Mouse (Mus musculus) forelimb bud, embryonic 11.5 days (tissue): ENCODE measurements around the gene Tnnc2.
A peak's percentile ranks its signal among the peaks of the same experiment; 100 is the strongest.

ENCODE experiments used
- DNase-seq: peaks from one replicate; pipeline ENCODE4 v3.0.0-alpha.2; 2012; ENCODE audit warnings: low read depth, low spot score

The Tnnc2 gene

DNA sequence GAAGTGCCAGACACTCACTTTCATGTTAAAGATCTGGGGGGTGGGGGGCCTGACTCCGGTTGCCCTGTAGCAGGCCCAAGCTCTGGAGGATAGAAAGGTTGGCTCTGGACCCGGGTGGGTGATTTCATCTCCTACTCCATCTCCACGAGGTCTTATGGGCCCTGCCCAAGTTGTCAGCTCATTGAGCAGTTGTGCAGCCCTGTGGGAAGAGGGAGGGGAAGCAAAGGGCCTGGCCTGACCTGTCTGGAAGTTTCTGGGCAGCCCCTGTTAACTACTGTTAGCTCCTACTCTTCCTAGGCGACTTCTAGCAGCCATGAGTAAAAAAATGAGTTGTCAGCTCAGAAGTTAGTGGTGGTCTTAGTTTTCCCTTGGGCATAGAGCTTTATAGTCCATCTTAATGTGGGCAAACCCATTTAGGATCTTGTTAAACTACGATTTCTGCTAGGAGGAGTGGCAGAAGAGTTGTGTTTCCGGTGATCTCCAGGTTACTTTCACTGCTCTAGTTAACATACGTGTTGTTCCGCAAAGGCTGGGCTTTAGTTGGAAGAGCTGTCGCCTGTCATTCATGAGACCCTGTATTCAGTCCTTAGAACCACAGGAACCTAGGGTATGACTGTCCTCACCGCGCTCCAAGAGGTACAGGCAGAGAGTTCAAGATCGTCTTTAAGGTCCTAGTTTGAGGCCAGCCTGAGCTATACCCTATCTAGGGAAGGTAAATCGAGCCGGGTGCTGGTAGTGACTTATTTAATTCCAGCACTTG lies 6.4 kb downstream of the Tnnc2 start:
- DNase-seq = no peak

GRCm38 (mm10) chr2:164771123-164771522 lies 8.6 kb downstream of the Tnnc2 start:
- DNase-seq = no peak

- no peak for DNase-seq
Observed at GRCm38 (mm10) chr2:164770279-164770678, 9.5 kb downstream of the Tnnc2 start.

GRCm38 (mm10) chr2:164769258-164770037 lies 10.3 kb downstream of the Tnnc2 start, which contains the start of gene Ube2c:
Gene Ube2c (plus strand): TSS chr2:164769898.
- DNase-seq = peak; percentile 98

GRCm38 (mm10) chr2:164767812-164768540 lies 11.8 kb downstream of the Tnnc2 start:
- DNase-seq = no peak

GRCm38 (mm10) chr2:164765841-164766240 lies 13.9 kb downstream of the Tnnc2 start:
- DNase-seq = no peak

GRCm38 (mm10) chr2:164762593-164762992 lies 17.2 kb downstream of the Tnnc2 start:
- DNase-seq = no peak

DNA sequence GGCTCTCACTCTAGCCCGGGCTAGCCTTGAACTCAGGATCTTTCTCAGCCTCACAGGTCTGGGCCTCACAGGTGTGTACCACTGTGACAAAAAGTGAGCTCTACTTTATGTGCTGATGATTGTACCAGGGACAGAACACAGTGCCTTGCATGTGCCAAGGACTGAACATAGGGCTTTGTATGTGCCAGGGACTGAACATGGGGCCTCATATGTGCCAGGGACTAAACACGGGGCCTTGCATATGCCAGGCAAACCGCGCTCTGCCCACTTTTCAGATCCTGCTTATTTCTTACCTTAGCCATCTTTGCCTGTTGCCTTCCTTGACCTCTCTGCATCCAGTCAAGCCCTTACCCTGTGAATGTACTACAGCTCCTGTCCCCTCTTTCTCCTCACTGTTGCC lies 17.8 kb downstream of the Tnnc2 start:
- DNase-seq = no peak

GRCm38 (mm10) chr2:164761502-164761901 lies 18.3 kb downstream of the Tnnc2 start:
- DNase-seq = no peak

GRCm38 (mm10) chr2:164760059-164760833 lies 19.5 kb downstream of the Tnnc2 start:
- DNase-seq = no peak

GRCm38 (mm10) chr2:164758692-164759091 lies 21.1 kb downstream of the Tnnc2 start:
- DNase-seq = no peak

DNA sequence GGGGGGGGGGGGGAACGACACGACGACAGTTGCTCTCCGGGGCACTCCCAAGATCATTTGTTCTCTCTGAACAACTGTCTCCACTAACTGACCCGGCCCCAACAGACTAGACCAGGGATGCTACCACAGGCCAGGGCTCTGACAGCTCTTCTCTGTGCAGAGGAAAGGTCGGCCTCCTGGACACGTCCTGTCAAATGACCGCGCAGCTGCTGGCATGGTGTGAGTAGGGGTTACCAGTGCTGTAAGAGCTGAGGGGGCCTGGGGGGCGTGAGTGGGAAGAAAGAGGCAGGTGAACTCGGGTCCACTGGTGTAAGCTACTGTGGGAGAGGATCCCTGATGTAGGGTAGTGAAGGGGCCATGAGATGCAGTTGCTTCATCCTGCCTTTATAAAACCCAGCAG lies 21.9 kb downstream of the Tnnc2 start:
- no peak for DNase-seq

GRCm38 (mm10) chr2:164754800-164755199 lies 25.0 kb downstream of the Tnnc2 start:
- DNase-seq = no peak

DNA sequence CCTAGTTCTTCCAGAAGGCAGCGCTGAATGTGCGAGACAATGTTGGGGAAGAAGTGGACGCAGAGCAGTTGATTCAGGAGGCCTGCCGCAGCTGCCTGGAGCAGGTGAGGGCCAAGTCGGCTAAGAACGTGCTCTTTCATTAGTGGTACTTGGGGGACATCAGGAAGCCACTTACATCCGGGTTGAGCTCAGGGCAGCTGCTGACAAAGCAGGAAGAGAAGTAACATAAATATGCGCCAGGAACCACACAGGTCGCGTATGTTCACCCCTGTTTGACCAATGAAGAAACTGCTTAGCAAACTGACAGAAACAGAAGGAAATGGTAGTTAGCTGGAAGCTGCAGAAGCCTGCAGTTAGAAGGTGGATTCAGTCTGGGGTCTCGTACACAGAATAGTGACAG lies 25.7 kb downstream of the Tnnc2 start:
- DNase-seq = no peak

DNA sequence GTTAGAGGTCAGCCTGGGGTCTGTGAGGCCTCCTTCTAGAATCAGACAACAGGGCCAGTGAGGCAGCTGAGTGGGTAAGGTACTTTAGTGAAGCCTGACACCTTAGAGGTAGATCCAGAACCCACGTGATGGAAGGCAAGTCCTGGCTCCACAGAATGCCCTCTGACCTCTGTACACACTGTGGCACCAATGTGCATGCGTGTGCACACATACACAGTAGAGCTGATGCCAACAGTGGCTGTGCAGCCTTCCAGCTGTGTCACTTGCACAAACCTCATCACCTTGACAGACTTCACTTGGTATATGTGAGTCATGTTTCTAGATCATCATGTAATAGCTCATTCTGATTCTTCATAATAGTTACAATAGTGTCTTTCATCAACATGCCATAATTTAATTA lies 27.3 kb downstream of the Tnnc2 start:
- no peak for DNase-seq

DNA sequence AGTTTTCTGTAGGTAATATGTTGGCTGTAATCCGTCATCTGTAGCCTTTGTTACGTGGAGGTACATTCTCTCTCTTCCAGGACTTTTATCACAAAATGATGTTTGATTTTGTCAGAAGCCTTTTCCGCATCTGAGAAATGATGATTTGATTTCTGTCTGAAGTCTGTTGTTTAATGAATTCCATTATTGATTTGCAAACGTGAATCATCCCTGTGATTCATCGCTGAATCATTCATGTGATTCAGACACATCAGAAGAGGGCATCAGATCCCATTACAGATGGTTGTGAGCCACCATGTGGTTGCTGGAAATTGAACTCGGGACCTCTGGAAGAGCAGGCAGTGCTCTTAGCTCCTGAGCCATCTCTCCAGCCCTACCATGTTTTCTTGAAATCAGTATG lies 30.8 kb downstream of the Tnnc2 start:
- no peak for DNase-seq

DNA sequence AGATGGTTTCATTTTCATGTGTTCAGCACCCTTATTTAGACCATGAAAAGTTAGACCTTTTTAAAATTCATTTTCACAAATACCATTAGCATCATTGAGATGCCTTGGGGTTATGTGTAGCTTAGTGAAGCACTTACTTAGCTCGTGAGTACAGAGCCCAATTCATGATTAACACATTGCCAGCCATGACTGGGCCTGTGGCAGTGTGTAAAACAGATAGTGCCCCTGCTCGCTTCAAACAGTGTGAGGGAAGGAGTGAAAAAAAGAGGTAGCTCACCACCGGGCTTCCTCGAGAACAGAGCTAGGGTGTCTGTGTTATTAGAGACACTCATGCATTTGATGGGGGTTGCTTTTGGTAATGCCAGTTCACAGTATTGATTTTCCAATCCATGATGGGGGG lies 31.6 kb downstream of the Tnnc2 start:
- DNase-seq = no peak

- no peak for DNase-seq
Observed at GRCm38 (mm10) chr2:164746693-164747092, 33.1 kb downstream of the Tnnc2 start.

DNA sequence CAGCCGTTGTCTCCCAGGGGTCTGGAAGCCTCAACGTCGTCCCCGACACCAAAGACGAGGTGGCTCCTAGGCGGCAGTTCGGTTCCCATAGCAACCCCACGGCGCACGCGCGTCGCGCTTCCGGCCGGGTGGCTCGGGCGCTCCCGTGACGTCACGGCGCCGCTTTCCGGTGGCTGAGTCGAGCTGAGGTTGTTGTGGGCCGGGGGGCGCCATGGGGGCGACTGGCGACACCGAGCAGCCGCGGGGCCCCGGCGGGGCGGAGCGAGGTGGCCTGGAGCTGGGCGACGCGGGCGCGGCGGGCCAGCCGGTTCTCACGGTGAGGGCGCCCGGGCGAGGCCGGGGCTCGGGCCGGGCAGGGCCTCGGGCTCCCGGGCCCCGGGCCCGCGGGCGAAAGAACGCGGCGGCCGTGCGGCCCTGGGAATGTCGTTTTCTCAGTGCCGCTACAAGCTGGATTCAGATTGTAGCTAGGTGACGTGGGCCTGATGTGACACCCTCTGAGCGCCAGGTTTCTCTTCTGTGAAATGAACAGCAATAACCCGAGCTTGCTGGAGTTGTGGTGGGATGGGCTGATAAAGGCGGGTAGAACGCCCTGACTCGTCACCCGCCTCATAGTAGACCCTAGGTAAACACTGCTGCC lies 33.8 kb downstream of the Tnnc2 start, which contains the start of the genes Wfdc3 and Dnttip1:
Gene Wfdc3, minus strand, starts transcription at position 89 of the 637 bp plus-strand sequence.
Gene Dnttip1, plus strand, starts transcription at position 141 of the 637 bp plus-strand sequence.
- peak; percentile 91 for DNase-seq

GRCm38 (mm10) chr2:164744987-164745386 lies 34.8 kb downstream of the Tnnc2 start:
- no peak for DNase-seq

- peak; percentile 7 for DNase-seq
Observed at GRCm38 (mm10) chr2:164739876-164740275, 39.9 kb downstream of the Tnnc2 start.
